Mouse (Mus musculus): ENCODE results near the gene Alox5ap. TPM values are rescaled to one million over a fixed set of nuclear protein-coding genes. Genes with fewer than 3 reads are reported as not detected.

The Alox5ap gene
- polyA plus RNA-seq, 1 experiment from 2014 or later = 10.6 TPM

- no peaks in the 10 kb centered on the region for H3K27me3 ChIP-seq (ENCODE audit: control insufficient read depth, insufficient read depth, low read length)
- H3K4me1 ChIP-seq (ENCODE audit: control insufficient read depth, insufficient read depth, low read length) = peaks cover 32% of the 10 kb centered on the region
- no peaks in the 10 kb centered on the region for H3K36me3 ChIP-seq (ENCODE audit: control insufficient read depth, insufficient read depth, low read length)
- peak overlapping the region; percentile 96 for H3K27ac ChIP-seq (replicated peaks; ENCODE audit: low read depth, low read length)
- 25% methylated on average over 15 of the region's 15 CpGs for WGBS
- H3K9ac ChIP-seq (ENCODE audit: low read length) = no peak overlapping the region; the same call in 1 of the 2 replicates
- H3K4me2 ChIP-seq (ENCODE audit: low read depth, severe bottlenecking) = no peak overlapping the region
- ATAC-seq (ENCODE audit: insufficient number of reproducible peaks, low FRiP score, low TSS enrichment, low read depth) (no peak), DNase-seq (ENCODE audit: low spot score) (peak; percentile 60)
- H3K9me3 ChIP-seq (ENCODE audit: control insufficient read depth, low read length) = no peaks in the 10 kb centered on the region
- H3K4me3 ChIP-seq (ENCODE audit: low read depth, low read length) = no peak overlapping the region
Measured at GRCm38 (mm10) chr5:149321909-149322841, 57.6 kb downstream of the Alox5ap start.

GRCm38 (mm10) chr5:149322938-149323553 lies 58.5 kb downstream of the Alox5ap start:
- no peak overlapping the region for H3K4me3 ChIP-seq (ENCODE audit: low read depth, low read length)
- H3K36me3 ChIP-seq (ENCODE audit: control insufficient read depth, insufficient read depth, low read length) = no peaks in the 10 kb centered on the region
- H3K4me1 ChIP-seq (ENCODE audit: control insufficient read depth, insufficient read depth, low read length) = peaks cover 30% of the 10 kb centered on the region
- DNase-seq (ENCODE audit: low spot score) (no peak), ATAC-seq (ENCODE audit: insufficient number of reproducible peaks, low FRiP score, low TSS enrichment, low read depth) (no peak)
- 85% methylated on average over 9 of the region's 9 CpGs for WGBS
- H3K9me3 ChIP-seq (ENCODE audit: control insufficient read depth, low read length) = no peaks in the 10 kb centered on the region
- H3K27me3 ChIP-seq (ENCODE audit: control insufficient read depth, insufficient read depth, low read length) = no peaks in the 10 kb centered on the region
- H3K4me2 ChIP-seq (ENCODE audit: low read depth, severe bottlenecking) = no peak overlapping the region
- peak overlapping the region; percentile 96 for H3K27ac ChIP-seq (replicated peaks; ENCODE audit: low read depth, low read length)
- H3K9ac ChIP-seq (ENCODE audit: low read length) = no peak overlapping the region

GRCm38 (mm10) chr5:149324739-149325138 lies 60.2 kb downstream of the Alox5ap start:
- no peak for DNase-seq (ENCODE audit: low spot score)
- WGBS = 80% methylated on average over 13 of the region's 13 CpGs
- peaks cover 27% of the 10 kb centered on the region for H3K4me1 ChIP-seq (ENCODE audit: control insufficient read depth, insufficient read depth, low read length)

GRCm38 (mm10) chr5:149329098-149329887 lies 64.7 kb downstream of the Alox5ap start:
- 56% methylated on average over 12 of the region's 12 CpGs for WGBS
- H3K4me1 ChIP-seq (ENCODE audit: control insufficient read depth, insufficient read depth, low read length) = peaks cover 28% of the 10 kb centered on the region
- no peak for ATAC-seq (ENCODE audit: insufficient number of reproducible peaks, low FRiP score, low TSS enrichment, low read depth)
- no peaks in the 10 kb centered on the region for H3K27me3 ChIP-seq (ENCODE audit: control insufficient read depth, insufficient read depth, low read length)
- no peaks in the 10 kb centered on the region for H3K9me3 ChIP-seq (ENCODE audit: control insufficient read depth, low read length)
- no peak for DNase-seq (ENCODE audit: low spot score)
- H3K27ac ChIP-seq (replicated peaks; ENCODE audit: low read depth, low read length) = peak overlapping the region; percentile 47; the same call in 1 of the 2 replicates
- H3K9ac ChIP-seq (ENCODE audit: low read length) = no peak overlapping the region
- no peaks in the 10 kb centered on the region for H3K36me3 ChIP-seq (ENCODE audit: control insufficient read depth, insufficient read depth, low read length)
- no peak overlapping the region for H3K4me3 ChIP-seq (ENCODE audit: low read depth, low read length)
- H3K4me2 ChIP-seq (ENCODE audit: low read depth, severe bottlenecking) = no peak overlapping the region

More at GRCm38 (mm10) chr5:149324739-149325138, 60.2 kb downstream of the Alox5ap start:
- Histone ChIP-seq H3K27ac (replicated peaks; ENCODE audit: low read depth, low read length) (no peak overlapping the region), H3K4me3 (ENCODE audit: low read depth, low read length) (no peak overlapping the region), H3K36me3 (ENCODE audit: control insufficient read depth, insufficient read depth, low read length) (no peaks in the 10 kb centered on the region), H3K9ac (ENCODE audit: low read length) (no peak overlapping the region), H3K4me2 (ENCODE audit: low read depth, severe bottlenecking) (no peak overlapping the region), H3K27me3 (ENCODE audit: control insufficient read depth, insufficient read depth, low read length) (no peaks in the 10 kb centered on the region), H3K9me3 (ENCODE audit: control insufficient read depth, low read length) (no peaks in the 10 kb centered on the region)
- ATAC-seq (ENCODE audit: insufficient number of reproducible peaks, low FRiP score, low TSS enrichment, low read depth) = no peak

GRCm38 (mm10) chr5:149330601-149331000 lies 66.0 kb downstream of the Alox5ap start:
- 29% methylated on average over 1 of the region's 1 CpGs for WGBS

GRCm38 (mm10) chr5:149331407-149332143 lies 67.0 kb downstream of the Alox5ap start:
- Histone ChIP-seq H3K9ac (ENCODE audit: low read length) (peak overlapping the region; percentile 43), H3K27me3 (ENCODE audit: control insufficient read depth, insufficient read depth, low read length) (no peaks in the 10 kb centered on the region), H3K4me3 (ENCODE audit: low read depth, low read length) (no peak overlapping the region), H3K4me1 (ENCODE audit: control insufficient read depth, insufficient read depth, low read length) (peaks cover 28% of the 10 kb centered on the region), H3K27ac (replicated peaks; ENCODE audit: low read depth, low read length) (peak overlapping the region; percentile 96), H3K9me3 (ENCODE audit: control insufficient read depth, low read length) (no peaks in the 10 kb centered on the region), H3K4me2 (ENCODE audit: low read depth, severe bottlenecking) (0 out of 2 replicates have a peak overlapping the region, but pooled peaks have one; percentile 15), H3K36me3 (ENCODE audit: control insufficient read depth, insufficient read depth, low read length) (no peaks in the 10 kb centered on the region)
- WGBS = 28% methylated on average over 10 of the region's 10 CpGs
- ATAC-seq (ENCODE audit: insufficient number of reproducible peaks, low FRiP score, low TSS enrichment, low read depth) = peak; percentile 59
- DNase-seq (ENCODE audit: low spot score) = peak; percentile 57

More at GRCm38 (mm10) chr5:149330601-149331000, 66.0 kb downstream of the Alox5ap start:
- Histone ChIP-seq H3K27ac (replicated peaks; ENCODE audit: low read depth, low read length) (peak overlapping the region; percentile 96), H3K4me2 (ENCODE audit: low read depth, severe bottlenecking) (no peak overlapping the region), H3K4me3 (ENCODE audit: low read depth, low read length) (no peak overlapping the region), H3K4me1 (ENCODE audit: control insufficient read depth, insufficient read depth, low read length) (peaks cover 28% of the 10 kb centered on the region), H3K9me3 (ENCODE audit: control insufficient read depth, low read length) (no peaks in the 10 kb centered on the region), H3K27me3 (ENCODE audit: control insufficient read depth, insufficient read depth, low read length) (no peaks in the 10 kb centered on the region), H3K36me3 (ENCODE audit: control insufficient read depth, insufficient read depth, low read length) (no peaks in the 10 kb centered on the region), H3K9ac (ENCODE audit: low read length) (peak overlapping the region; percentile 43; the same call in 1 of the 2 replicates)
- DNase-seq (ENCODE audit: low spot score) (no peak), ATAC-seq (ENCODE audit: insufficient number of reproducible peaks, low FRiP score, low TSS enrichment, low read depth) (no peak)

- Histone ChIP-seq H3K4me2 (ENCODE audit: low read depth, severe bottlenecking) (no peak overlapping the region), H3K27me3 (ENCODE audit: control insufficient read depth, insufficient read depth, low read length) (no peaks in the 10 kb centered on the region), H3K9ac (ENCODE audit: low read length) (no peak overlapping the region), H3K4me1 (ENCODE audit: control insufficient read depth, insufficient read depth, low read length) (peaks cover 31% of the 10 kb centered on the region), H3K27ac (replicated peaks; ENCODE audit: low read depth, low read length) (peak overlapping the region; percentile 96), H3K36me3 (ENCODE audit: control insufficient read depth, insufficient read depth, low read length) (no peaks in the 10 kb centered on the region), H3K9me3 (ENCODE audit: control insufficient read depth, low read length) (no peaks in the 10 kb centered on the region), H3K4me3 (ENCODE audit: low read depth, low read length) (no peak overlapping the region)
- 82% methylated on average over 4 of the region's 4 CpGs for WGBS
- ATAC-seq (ENCODE audit: insufficient number of reproducible peaks, low FRiP score, low TSS enrichment, low read depth) = no peak
- DNase-seq (ENCODE audit: low spot score) = no peak
Measured at GRCm38 (mm10) chr5:149332787-149333186, 68.2 kb downstream of the Alox5ap start.

Data from limb, embryonic 11.5 days (tissue).